Mouse (Mus musculus): ENCODE results near the gene Gm7951. TPM values are rescaled to one million over a fixed set of nuclear protein-coding genes. Genes with fewer than 3 reads are reported as not detected.
"Not testable (repeated sequence)": the region's sequence is repeated elsewhere in the genome, so short reads cannot be mapped to it uniquely, and the experiment has no call there.

Gene Gm7951
- total RNA-seq (2021): not detected
- long read RNA-seq, experiment 1: 0 reads
- long read RNA-seq, experiment 2: 0 reads

DNA sequence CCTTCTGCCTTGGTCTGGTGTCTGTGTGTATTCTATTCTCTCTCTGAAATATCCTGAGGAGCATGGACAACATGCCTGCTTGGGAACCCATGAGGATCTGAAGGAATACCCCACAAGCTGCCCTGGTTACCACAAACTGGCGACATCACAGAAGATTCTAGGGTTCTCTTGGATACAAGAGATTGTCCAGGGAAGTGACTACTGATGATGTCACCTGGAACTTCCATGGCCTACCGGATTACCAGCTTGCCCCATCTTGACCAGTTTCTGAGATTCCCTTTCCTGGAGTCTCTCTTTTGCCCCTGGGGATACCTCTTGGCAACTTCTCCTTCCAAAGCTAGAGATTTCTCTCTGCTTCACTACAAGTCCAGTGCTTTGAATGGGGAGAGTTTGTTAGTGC is at the start of gene Gm7951:
TSS of gene Gm7951 (minus strand) at position 101 of the 400 bp plus-strand sequence.
- DNase-seq: not testable (repeated sequence)

GRCm38 (mm10) chr14:42162522-42162921 is 45.4 kb upstream of the Gm7951 start, which contains the start of gene Gm17027:
TSS of gene Gm17027 (minus strand) at chr14:42162622.
- not testable (repeated sequence) for DNase-seq

GRCm38 (mm10) chr14:42134571-42134970 is 17.4 kb upstream of the Gm7951 start:
- not testable (repeated sequence) for DNase-seq

GRCm38 (mm10) chr14:42133806-42134205 is 16.6 kb upstream of the Gm7951 start:
- DNase-seq: not testable (repeated sequence)

Other genes with a start within 250 kb of the Gm7951 start
- gene Gm7980, start 210.1 kb downstream of the Gm7951 start, total RNA-seq (2021): not detected
- gene 1700049E17Rik1, start 192.4 kb downstream of the Gm7951 start, total RNA-seq (2021): not detected
- not detected for gene 1700024B05Rik, start 173.4 kb downstream of the Gm7951 start, total RNA-seq (2021)
- gene Gm6401, start 149.4 kb downstream of the Gm7951 start, total RNA-seq (2021): not detected
- gene Gm3543, start 134.0 kb downstream of the Gm7951 start, total RNA-seq (2021): not detected
- not detected for gene Gm17027, start 45.3 kb upstream of the Gm7951 start, total RNA-seq (2021)
- not detected for gene Gm3573, start 73.4 kb upstream of the Gm7951 start, total RNA-seq (2021)
- not detected for gene Gm17026, start 142.7 kb upstream of the Gm7951 start, total RNA-seq (2021)
- gene Gm9611, start 180.0 kb upstream of the Gm7951 start, total RNA-seq (2021): not detected
- not detected for gene Gm7995, start 192.8 kb upstream of the Gm7951 start, total RNA-seq (2021)